Mouse (Mus musculus) stomach, embryonic 16.5 days (tissue): ENCODE measurements around the gene Mysm1. TPM values are rescaled to one million over a fixed set of nuclear protein-coding genes. Genes with fewer than 3 reads are reported as not detected.

Experiments
- ATAC-seq: fragments of 200-750 bp; cut with Nextera tagmentation; 2 replicates; pipeline ENCODE4 v1.8.0; 2017; ENCODE audit warnings: moderate number of reproducible peaks, moderate TSS enrichment; ENCODE audit not compliant: insufficient read depth, low FRiP score
- H3K27ac ChIP-seq: fragments of 300-500 bp; sonication (generic); 2 replicates; pipeline ENCODE4 v1.5.1; 2014; ENCODE audit warnings: low read length
- H3K27me3 ChIP-seq: fragments of 300-500 bp; sonication (generic); 2 replicates; pipeline ENCODE4 v1.6.1; 2014; ENCODE audit warnings: low read length, control low read depth, mixed read lengths; ENCODE audit not compliant: control insufficient read depth, insufficient read depth
- H3K36me3 ChIP-seq: fragments of 300-500 bp; sonication (generic); 2 replicates; pipeline ENCODE4 v1.6.1; 2014; ENCODE audit warnings: low read length; ENCODE audit not compliant: control insufficient read depth, insufficient read depth
- H3K4me1 ChIP-seq: fragments of 300-500 bp; sonication (generic); 2 replicates; pipeline ENCODE4 v1.6.1; 2014; ENCODE audit warnings: low read length, control low read depth, mixed read lengths; ENCODE audit not compliant: control insufficient read depth, insufficient read depth
- H3K4me2 ChIP-seq: fragments of 300-500 bp; sonication (generic); 2 replicates; pipeline ENCODE4 v1.6.1; 2014; ENCODE audit warnings: low read depth, low read length, mixed read lengths
- H3K4me3 ChIP-seq: fragments of 300-500 bp; sonication (generic); replicated peaks from 2 replicates; pipeline ENCODE4 v1.5.1; 2014; ENCODE audit warnings: mild to moderate bottlenecking, low read length
- H3K9ac ChIP-seq: fragments of 300-500 bp; sonication (generic); 2 replicates; pipeline ENCODE4 v1.6.1; 2014; ENCODE audit warnings: low read length
- H3K9me3 ChIP-seq: fragments of 300-500 bp; sonication (generic); replicated peaks from 2 replicates; pipeline ENCODE4 v1.6.1; 2016; ENCODE audit warnings: low read length, control low read depth; ENCODE audit not compliant: control insufficient read depth
- WGBS: fragments of 180-500 bp; shearing (Covaris S2); extraction: QIAGEN DNeasy Blood & Tissue Kit; methylation state at CpG from one replicate; pipeline ENCODE4 v1.1.7; 2014; 5-methylcytosine and 5-hydroxymethylcytosine counted together
- polyA plus RNA-seq: library from polyadenylated mRNA; unstranded; fragments of >200 nt; fragmentation: Nextera tagmentation; extraction: Ambion mirVana; gene quantifications from 2 replicates; pipeline ENCODE4 v1.2.1, GENCODE M21; 2015

Gene Mysm1
- 26.6 and 27.0 TPM in 2 replicates for polyA plus RNA-seq

- no peaks in the 10 kb centered on the region for H3K9me3 ChIP-seq
- peak within 1 kb of the TSS; percentile 86 for H3K9ac ChIP-seq
- no peaks in the 10 kb centered on the region for H3K27me3 ChIP-seq
- peak within 1 kb of the TSS; percentile 71 for H3K4me3 ChIP-seq
- under 1% methylated on average over 69 of the region's 69 CpGs for WGBS
- H3K4me1 ChIP-seq: peaks cover 11% of the 10 kb centered on the region
- peak; percentile 100 for ATAC-seq
- peak within 1 kb of the TSS; percentile 75 for H3K27ac ChIP-seq
- peaks cover under 1% of the 10 kb centered on the region for H3K36me3 ChIP-seq
- peak within 1 kb of the TSS; percentile 80 for H3K4me2 ChIP-seq
Observed at GRCm38 (mm10) chr4:94978590-94979499, at the start of gene Mysm1. Gene Mysm1, minus strand, starts transcription at chr4:94979100.

GRCm38 (mm10) chr4:95025847-95026600 lies 47.1 kb upstream of the Mysm1 start:
- no peak overlapping the region for H3K4me2 ChIP-seq
- H3K36me3 ChIP-seq: no peaks in the 10 kb centered on the region
- H3K4me1 ChIP-seq: 0 out of 2 replicates have a peak, but pooled peaks cover 6% of the 10 kb centered on the region
- H3K9ac ChIP-seq: no peak overlapping the region
- 76% methylated on average over 16 of the region's 16 CpGs for WGBS
- no peaks in the 10 kb centered on the region for H3K27me3 ChIP-seq
- H3K27ac ChIP-seq: no peak overlapping the region
- no peak overlapping the region for H3K4me3 ChIP-seq
- no peaks in the 10 kb centered on the region for H3K9me3 ChIP-seq
- ATAC-seq: no peak

GRCm38 (mm10) chr4:95023350-95023953 lies 44.6 kb upstream of the Mysm1 start:
- no peak for ATAC-seq
- 69% methylated on average over 12 of the region's 12 CpGs for WGBS
- no peak overlapping the region for H3K4me3 ChIP-seq

GRCm38 (mm10) chr4:95021649-95022637 lies 43.0 kb upstream of the Mysm1 start:
- H3K27ac ChIP-seq: no peak overlapping the region
- no peaks in the 10 kb centered on the region for H3K36me3 ChIP-seq
- H3K4me1 ChIP-seq: 0 out of 2 replicates have a peak, but pooled peaks cover 6% of the 10 kb centered on the region
- no peak overlapping the region for H3K4me2 ChIP-seq
- no peak overlapping the region for H3K9ac ChIP-seq
- no peaks in the 10 kb centered on the region for H3K9me3 ChIP-seq
- WGBS: 60% methylated on average over 12 of the region's 12 CpGs
- no peak overlapping the region for H3K4me3 ChIP-seq
- ATAC-seq: 0 out of 2 replicates have a peak, but pooled peaks have one; percentile 13
- no peaks in the 10 kb centered on the region for H3K27me3 ChIP-seq

More at GRCm38 (mm10) chr4:95023350-95023953, 44.6 kb upstream of the Mysm1 start:
- Histone ChIP-seq H3K9me3 (no peaks in the 10 kb centered on the region), H3K4me2 (no peak overlapping the region), H3K9ac (no peak overlapping the region), H3K36me3 (no peaks in the 10 kb centered on the region), H3K4me1 (0 out of 2 replicates have a peak, but pooled peaks cover 6% of the 10 kb centered on the region), H3K27ac (no peak overlapping the region), H3K27me3 (no peaks in the 10 kb centered on the region)

- H3K9ac ChIP-seq: no peak overlapping the region
- H3K36me3 ChIP-seq: no peaks in the 10 kb centered on the region
- H3K27ac ChIP-seq: no peak overlapping the region
- WGBS: 86% methylated on average over 2 of the region's 2 CpGs
- no peaks in the 10 kb centered on the region for H3K27me3 ChIP-seq
- H3K4me3 ChIP-seq: no peak overlapping the region
- ATAC-seq: no peak
- 0 out of 2 replicates have a peak, but pooled peaks cover 6% of the 10 kb centered on the region for H3K4me1 ChIP-seq
- H3K4me2 ChIP-seq: no peak overlapping the region
- no peaks in the 10 kb centered on the region for H3K9me3 ChIP-seq
Observed at GRCm38 (mm10) chr4:95020201-95020600, 41.3 kb upstream of the Mysm1 start.

GRCm38 (mm10) chr4:95018221-95018620 lies 39.3 kb upstream of the Mysm1 start:
- H3K4me2 ChIP-seq: no peak overlapping the region
- H3K9me3 ChIP-seq: no peaks in the 10 kb centered on the region
- no peak overlapping the region for H3K27ac ChIP-seq
- 0 out of 2 replicates have a peak, but pooled peaks cover 6% of the 10 kb centered on the region for H3K4me1 ChIP-seq
- 48% methylated on average over 7 of the region's 7 CpGs for WGBS
- ATAC-seq: no peak
- no peaks in the 10 kb centered on the region for H3K27me3 ChIP-seq
- no peaks in the 10 kb centered on the region for H3K36me3 ChIP-seq
- H3K4me3 ChIP-seq: no peak overlapping the region
- no peak overlapping the region for H3K9ac ChIP-seq

GRCm38 (mm10) chr4:95012706-95013105 lies 33.8 kb upstream of the Mysm1 start:
- WGBS: 82% methylated on average over 1 of the region's 1 CpGs
- Histone ChIP-seq H3K9me3 (no peaks in the 10 kb centered on the region), H3K27me3 (no peaks in the 10 kb centered on the region), H3K4me3 (no peak overlapping the region), H3K9ac (no peak overlapping the region), H3K4me2 (no peak overlapping the region), H3K36me3 (no peaks in the 10 kb centered on the region), H3K27ac (no peak overlapping the region), H3K4me1 (no peaks in the 10 kb centered on the region)
- no peak for ATAC-seq

GRCm38 (mm10) chr4:95012256-95012655 lies 33.4 kb upstream of the Mysm1 start:
- Histone ChIP-seq H3K27me3 (no peaks in the 10 kb centered on the region), H3K27ac (no peak overlapping the region), H3K4me3 (no peak overlapping the region), H3K4me1 (no peaks in the 10 kb centered on the region), H3K4me2 (no peak overlapping the region), H3K9me3 (no peaks in the 10 kb centered on the region), H3K36me3 (no peaks in the 10 kb centered on the region), H3K9ac (no peak overlapping the region)
- ATAC-seq: no peak
